Mouse (Mus musculus) megakaryocyte progenitor cell, adult 5-6 weeks (primary cell): ENCODE measurements at regions not wholly inside any gene's neighbourhood (a gene's known extent, or its start where the extent isn't known, plus 50 kb on each side); places are given as distances from the start of the nearest gene placed in this dataset.
A peak's percentile ranks its signal among the peaks of the same experiment; 100 is the strongest.
"Not testable (repeated sequence)": the region's sequence is repeated elsewhere in the genome, so short reads cannot be mapped to it uniquely, and the experiment has no call there.

Source experiments
- ATAC-seq: replicated peaks from 2 replicates; pipeline ENCODE4 v1.8.0; 2016; ENCODE audit warnings: mild to moderate bottlenecking, moderate TSS enrichment, inconsistent platforms; ENCODE audit not compliant: poor library complexity

DNA sequence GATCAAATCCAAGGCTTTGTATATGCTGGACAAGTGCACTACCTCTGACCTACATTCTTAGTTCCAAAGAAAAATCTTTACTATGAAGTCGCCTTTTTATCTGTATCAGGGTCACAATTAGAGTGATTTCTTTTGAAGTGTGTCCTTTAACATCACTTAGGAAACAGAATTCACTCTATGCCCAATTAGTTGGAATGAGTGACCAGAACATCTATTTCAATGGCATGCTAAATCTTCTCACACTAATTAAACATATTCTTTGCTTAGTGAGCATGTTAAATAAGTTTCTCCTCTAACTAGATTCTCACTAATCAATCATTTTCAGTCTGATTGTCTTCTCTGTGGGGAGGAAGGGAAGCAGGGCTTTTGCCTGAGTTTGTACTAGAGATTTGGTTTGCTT is 84.9 kb downstream of the Arl6ip6 start:
- no peak for ATAC-seq

- no peak for ATAC-seq
Measured at GRCm38 (mm10) chr2:53301712-53302423, 110.3 kb downstream of the Arl6ip6 start.

GRCm38 (mm10) chr2:53330680-53331079 is 139.2 kb downstream of the Arl6ip6 start:
- ATAC-seq = peak; percentile 79

DNA sequence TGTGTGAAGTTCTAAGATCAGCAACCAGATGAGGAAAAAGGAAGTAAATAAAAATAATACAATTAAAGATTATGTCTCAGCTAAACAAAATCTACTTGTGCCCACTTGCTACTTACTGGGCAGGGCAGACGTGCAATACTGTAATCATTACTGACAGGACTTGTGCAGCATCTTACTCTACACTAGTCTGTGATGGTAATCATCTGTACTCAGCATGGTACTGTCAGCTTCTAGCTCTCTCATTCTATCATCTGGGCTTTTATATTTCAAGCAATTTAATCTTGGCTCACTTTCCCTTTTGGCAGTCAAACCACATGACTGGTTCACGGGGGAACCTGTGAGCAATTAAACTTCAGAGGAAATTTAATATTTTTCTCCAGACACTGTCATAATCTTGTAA is 167.5 kb downstream of the Arl6ip6 start:
- no peak for ATAC-seq

GRCm38 (mm10) chr2:53382348-53382747 is 190.8 kb downstream of the Arl6ip6 start:
- ATAC-seq = no peak

DNA sequence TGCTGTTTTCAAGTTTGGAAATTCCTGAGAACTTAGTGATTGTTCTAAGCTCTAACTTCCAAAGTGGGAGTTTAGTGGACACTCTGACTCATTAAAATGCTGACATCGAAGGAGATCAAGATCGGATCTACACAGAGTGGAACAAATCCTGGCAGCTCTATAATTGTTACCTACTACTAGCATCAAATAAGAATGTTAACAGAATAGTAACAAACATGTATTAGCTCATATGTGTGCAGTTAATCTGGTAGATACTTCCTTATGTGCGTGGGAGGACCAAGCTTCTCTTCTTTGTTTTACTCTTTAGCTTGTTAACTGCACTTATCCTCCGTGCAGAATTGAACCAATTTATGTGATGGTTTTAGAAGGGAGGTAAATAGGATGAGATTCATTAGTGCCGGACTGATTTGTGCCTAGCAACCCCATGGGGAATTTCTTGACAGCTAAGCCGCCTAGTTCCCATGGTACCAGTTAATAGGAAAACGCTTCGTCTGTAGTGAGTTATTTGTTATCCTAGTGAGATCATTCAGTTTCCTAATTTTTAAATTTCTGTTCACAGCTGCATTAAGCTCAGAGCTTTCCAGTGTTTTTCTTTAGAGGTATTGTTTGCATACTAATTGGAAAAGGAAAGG is 193.1 kb downstream of the Arl6ip6 start:
- no peak for ATAC-seq

- no peak for ATAC-seq
Measured at GRCm38 (mm10) chr2:53388652-53389051, 197.1 kb downstream of the Arl6ip6 start.

GRCm38 (mm10) chr2:53414471-53414870 is 222.9 kb downstream of the Arl6ip6 start:
- no peak for ATAC-seq

DNA sequence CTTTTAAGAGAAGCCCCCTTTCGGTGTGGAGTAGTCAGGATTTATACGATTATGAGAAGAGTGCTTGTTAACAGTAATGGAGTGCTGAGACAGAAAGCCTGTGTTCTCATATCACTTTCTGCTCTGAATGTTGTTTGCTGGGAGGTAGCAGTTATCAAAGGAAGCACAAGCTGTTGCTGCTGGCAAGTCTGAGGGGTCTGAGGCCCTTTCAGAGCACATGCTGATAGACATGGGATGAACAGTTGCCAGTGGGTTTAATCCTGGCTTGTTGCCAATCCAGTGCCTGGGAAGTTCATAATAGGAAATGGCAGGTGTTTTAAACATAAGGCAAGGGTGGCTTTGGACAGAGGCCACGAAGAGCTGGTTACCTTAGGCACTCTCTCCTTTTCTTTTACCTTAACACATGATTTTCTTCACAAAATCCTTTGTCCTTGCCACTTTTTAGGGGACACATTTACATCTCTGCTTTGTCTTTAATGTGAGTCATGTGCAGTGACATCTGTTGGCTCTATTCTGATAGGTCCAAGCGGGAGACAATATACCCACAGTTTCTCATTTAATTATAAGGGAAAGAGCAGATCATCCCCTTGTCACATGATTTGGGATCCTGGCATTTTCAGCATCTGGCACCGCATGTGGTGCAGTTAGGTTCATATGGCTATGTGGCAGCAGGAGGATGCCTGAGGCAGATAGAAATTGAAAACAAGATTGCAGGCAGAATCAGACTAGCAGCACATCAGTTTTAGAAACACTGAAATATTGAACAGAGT is 245.7 kb downstream of the Arl6ip6 start:
- ATAC-seq = no peak

- not testable (repeated sequence) for ATAC-seq
Measured at GRCm38 (mm10) chr2:53440301-53440700, 248.8 kb downstream of the Arl6ip6 start.

GRCm38 (mm10) chr2:53460265-53460664 is 268.7 kb downstream of the Arl6ip6 start:
- ATAC-seq = no peak

- ATAC-seq = no peak
Measured at GRCm38 (mm10) chr2:53474455-53474854, 282.9 kb downstream of the Arl6ip6 start.

GRCm38 (mm10) chr2:53479051-53479450 is 287.5 kb downstream of the Arl6ip6 start:
- ATAC-seq = peak; percentile 93

DNA sequence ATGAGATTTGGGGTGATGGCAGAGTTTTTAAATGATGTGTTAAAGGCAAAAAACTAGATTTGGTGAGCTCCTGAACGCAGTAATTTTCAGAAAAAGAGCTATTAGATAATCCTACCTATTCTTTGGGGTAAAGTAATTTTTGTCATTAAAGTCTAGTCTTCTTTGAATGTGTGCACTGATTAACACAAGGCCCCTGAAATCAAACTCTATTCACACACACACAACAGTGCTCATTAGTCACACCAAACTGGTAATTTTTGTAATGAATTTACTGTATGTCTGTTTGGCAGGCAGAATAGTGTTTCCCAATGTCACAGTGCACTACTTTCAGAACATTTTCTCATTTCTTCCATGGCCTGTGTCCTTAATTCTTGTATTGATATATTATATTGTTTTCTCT is 296.8 kb downstream of the Arl6ip6 start:
- no peak for ATAC-seq

- no peak for ATAC-seq
Measured at GRCm38 (mm10) chr2:53490805-53491585, 299.5 kb downstream of the Arl6ip6 start.

DNA sequence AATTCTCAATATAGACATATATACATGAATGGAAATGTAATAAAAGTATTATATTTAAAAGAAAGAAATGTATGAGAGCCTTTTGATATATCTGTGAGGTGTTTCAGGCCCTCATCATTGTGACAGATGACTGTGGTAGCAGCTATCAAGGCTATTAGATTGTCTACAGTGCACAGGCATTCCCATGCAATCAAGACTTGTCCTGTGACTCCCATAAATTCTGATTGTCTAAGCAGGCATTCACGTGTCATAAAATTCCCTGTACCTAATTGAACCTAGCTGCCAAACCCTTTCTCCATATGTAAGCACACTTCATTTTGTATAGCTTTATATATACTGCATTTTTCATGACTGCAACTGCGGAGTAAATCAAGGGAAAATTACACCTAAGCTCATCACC is 301.3 kb downstream of the Arl6ip6 start:
- ATAC-seq = no peak

GRCm38 (mm10) chr2:53501657-53502274 is 310.2 kb downstream of the Arl6ip6 start:
- no peak for ATAC-seq

DNA sequence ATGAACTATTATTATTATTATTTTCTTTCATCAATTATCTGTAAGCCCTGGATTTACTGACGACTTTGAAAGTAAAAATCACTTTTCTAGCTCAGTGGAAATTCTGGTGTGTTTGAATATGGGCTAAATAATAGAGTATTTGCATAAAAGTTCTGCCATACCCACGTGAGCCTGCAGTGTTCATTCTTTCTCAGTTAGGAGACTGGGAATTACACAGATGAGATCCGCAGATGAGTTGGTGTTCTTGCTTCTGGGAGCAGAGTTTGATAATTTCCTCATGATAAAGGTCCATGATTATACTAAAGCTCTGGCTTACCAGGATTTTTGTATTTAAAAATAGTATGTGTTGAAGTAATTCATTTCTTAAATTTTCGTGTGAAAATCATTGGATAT is 310.7 kb downstream of the Arl6ip6 start:
- no peak for ATAC-seq

DNA sequence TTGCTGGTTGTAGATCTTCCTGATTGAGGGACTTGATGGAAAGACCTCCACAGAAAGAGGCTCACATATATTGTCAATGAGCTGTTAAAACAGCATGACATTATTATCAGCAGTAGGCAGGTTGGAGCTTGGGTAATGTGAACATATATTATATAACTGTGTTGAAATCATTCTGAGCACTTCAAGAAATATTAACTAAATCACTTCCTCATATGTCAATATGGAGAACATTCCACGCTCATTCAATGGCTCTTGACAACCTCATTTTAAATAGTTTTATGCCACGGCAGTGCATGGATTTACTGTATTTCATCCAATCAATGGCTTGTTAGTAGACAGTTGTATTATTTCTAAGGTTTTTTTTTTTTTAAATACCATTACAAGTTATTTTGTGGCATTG is 350.6 kb downstream of the Arl6ip6 start:
- no peak for ATAC-seq

GRCm38 (mm10) chr2:53574007-53574406 is 382.5 kb downstream of the Arl6ip6 start:
- ATAC-seq = no peak

DNA sequence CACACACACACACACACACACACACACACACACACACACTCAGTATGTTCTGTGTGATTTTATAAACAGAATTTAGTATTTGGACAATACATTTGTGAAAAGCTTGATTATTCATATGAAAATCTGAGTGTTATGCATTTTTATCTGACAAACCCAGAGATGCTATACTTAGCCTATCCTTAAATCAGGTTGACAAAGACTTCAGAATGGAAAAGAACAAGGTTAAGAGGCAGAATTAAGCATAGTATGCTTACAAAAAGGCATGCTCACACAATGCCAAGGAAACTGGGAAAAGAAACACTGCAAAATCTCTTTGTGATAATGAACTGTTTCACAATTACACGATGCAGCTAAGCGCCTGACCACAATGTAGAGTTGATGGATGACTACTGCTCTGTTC is 414.3 kb downstream of the Arl6ip6 start:
- ATAC-seq = no peak
